Mouse (Mus musculus) midbrain, embryonic 16.5 days (tissue): ENCODE data around the gene Coro2a. TPM values are rescaled to one million over a fixed set of nuclear protein-coding genes. Genes with fewer than 3 reads are reported as not detected.
"Not testable (repeated sequence)": the region's sequence is repeated elsewhere in the genome, so short reads cannot be mapped to it uniquely, and the experiment has no call there.

Source experiments
- ATAC-seq: fragments of 200-750 bp; cut with Nextera tagmentation; 2 replicates; pipeline ENCODE4 v1.8.0; 2017; ENCODE audit warnings: moderate TSS enrichment
- H3K27ac ChIP-seq: fragments of 300-500 bp; sonication (generic); 2 replicates; pipeline ENCODE4 v1.5.1; 2014; ENCODE audit warnings: mild to moderate bottlenecking, low read length, mixed read lengths
- H3K27me3 ChIP-seq: fragments of 300-500 bp; sonication (generic); 2 replicates; pipeline ENCODE4 v1.6.1; 2014; ENCODE audit warnings: low read depth, low read length, mixed read lengths; ENCODE audit not compliant: control insufficient read depth, insufficient read depth
- H3K36me3 ChIP-seq: fragments of 300-500 bp; sonication (generic); 2 replicates; pipeline ENCODE4 v1.6.1; 2014; ENCODE audit warnings: mild to moderate bottlenecking, low read length, moderate library complexity, mixed read lengths; ENCODE audit not compliant: control insufficient read depth, insufficient read depth
- H3K4me1 ChIP-seq: fragments of 300-500 bp; sonication (generic); 2 replicates; pipeline ENCODE4 v1.6.1; 2014; ENCODE audit warnings: mild to moderate bottlenecking, low read length, mixed read lengths; ENCODE audit not compliant: control insufficient read depth, insufficient read depth
- H3K4me2 ChIP-seq: fragments of 300-500 bp; sonication (generic); 2 replicates; pipeline ENCODE4 v1.6.1; 2014; ENCODE audit warnings: mild to moderate bottlenecking, low read length, mixed read lengths
- H3K4me3 ChIP-seq: fragments of 300-500 bp; sonication (generic); 2 replicates; pipeline ENCODE4 v1.5.1; 2014; ENCODE audit warnings: low read depth, mild to moderate bottlenecking, low read length, moderate library complexity, mixed read lengths
- H3K9ac ChIP-seq: fragments of 300-500 bp; sonication (generic); 2 replicates; pipeline ENCODE4 v1.6.1; 2014; ENCODE audit warnings: low read depth, low read length, mixed read lengths
- H3K9me3 ChIP-seq: fragments of 300-500 bp; sonication (generic); replicated peaks from 2 replicates; pipeline ENCODE4 v1.6.1; 2014; ENCODE audit warnings: mild to moderate bottlenecking, low read length, mixed read lengths; ENCODE audit not compliant: control insufficient read depth, poor library complexity, severe bottlenecking
- WGBS: fragments of 180-500 bp; shearing (Covaris S2); extraction: QIAGEN DNeasy Blood & Tissue Kit; methylation state at CpG from one replicate; pipeline ENCODE4 v1.1.7; 2014; 5-methylcytosine and 5-hydroxymethylcytosine counted together
- polyA plus RNA-seq: library from polyadenylated mRNA; unstranded; fragments of >200 nt; fragmentation: Nextera tagmentation; extraction: Ambion mirVana; gene quantifications from 2 replicates; pipeline ENCODE4 v1.2.1, GENCODE M21; 2015

Coro2a gene
- polyA plus RNA-seq, 1 experiment from 2014 or later: 8.2 TPM

DNA sequence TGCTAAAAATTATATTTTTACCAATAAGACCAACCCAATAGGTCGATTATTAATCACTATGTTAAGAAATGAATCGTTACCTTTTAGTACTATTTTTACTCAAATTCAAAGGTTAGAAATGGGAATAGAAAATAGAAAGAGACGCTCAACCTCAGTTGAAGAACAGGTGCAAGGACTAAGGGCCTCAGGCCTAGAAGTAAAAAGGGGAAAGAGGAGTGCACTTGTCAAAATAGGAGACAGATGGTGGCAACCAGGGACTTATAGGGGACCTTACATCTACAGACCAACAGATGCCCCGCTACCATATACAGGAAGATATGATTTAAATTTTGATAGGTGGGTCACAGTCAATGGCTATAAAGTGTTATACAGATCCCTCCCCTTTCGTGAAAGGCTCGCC is 17.9 kb downstream of the Coro2a start:
- WGBS: 100% methylated on average over 2 of the region's 6 CpGs
- not testable (repeated sequence) for H3K36me3 ChIP-seq

GRCm38 (mm10) chr4:46582024-46582423 is 20.0 kb downstream of the Coro2a start:
- H3K4me3 ChIP-seq, H3K4me2 ChIP-seq, H3K27ac ChIP-seq, ATAC-seq, H3K27me3 ChIP-seq, H3K9ac ChIP-seq, H3K36me3 ChIP-seq, H3K4me1 ChIP-seq: not testable (repeated sequence)
- peaks cover 11% of the 10 kb centered on the region; the same call in 1 of the 2 replicates for H3K9me3 ChIP-seq
- WGBS: 90% methylated on average over 9 of the region's 9 CpGs

More for the DNA sequence above, 17.9 kb downstream of the Coro2a start:
- not testable (repeated sequence) for H3K4me1 ChIP-seq, H3K27me3 ChIP-seq, H3K4me2 ChIP-seq, H3K4me3 ChIP-seq, H3K9ac ChIP-seq, H3K9me3 ChIP-seq, H3K27ac ChIP-seq, ATAC-seq

- H3K9ac ChIP-seq, H3K4me1 ChIP-seq, H3K36me3 ChIP-seq, H3K27ac ChIP-seq, H3K4me3 ChIP-seq, H3K4me2 ChIP-seq, ATAC-seq, H3K27me3 ChIP-seq: not testable (repeated sequence)
- peaks cover 11% of the 10 kb centered on the region; the same call in 1 of the 2 replicates for H3K9me3 ChIP-seq
- WGBS: 95% methylated on average over 22 of the region's 22 CpGs
These were observed 20.4 kb downstream of the Coro2a start for GRCm38 (mm10) chr4:46581577-46581976.

DNA sequence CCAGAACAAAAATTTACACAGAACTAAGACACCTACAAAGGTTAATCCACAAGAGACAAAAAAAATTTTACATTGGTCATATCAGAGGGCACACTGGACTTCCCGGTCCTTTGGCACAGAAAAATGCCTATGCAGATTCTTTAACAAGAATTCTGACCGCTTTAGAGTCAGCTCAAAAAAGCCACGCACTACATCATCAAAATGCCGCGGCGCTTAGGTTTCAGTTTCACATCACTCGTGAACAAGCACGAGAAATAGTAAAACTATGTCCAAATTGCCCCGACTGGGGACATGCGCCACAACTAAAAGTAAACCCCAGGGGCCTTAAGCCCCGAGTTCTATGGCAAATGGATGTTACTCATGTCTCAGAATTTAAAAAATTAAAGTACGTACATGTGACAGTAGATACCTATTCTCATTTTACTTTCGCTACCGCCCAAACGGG is 21.2 kb downstream of the Coro2a start:
- H3K4me3 ChIP-seq, H3K4me1 ChIP-seq, H3K9ac ChIP-seq, ATAC-seq, H3K36me3 ChIP-seq, H3K4me2 ChIP-seq, H3K27ac ChIP-seq, H3K27me3 ChIP-seq: not testable (repeated sequence)
- H3K9me3 ChIP-seq: peaks cover 11% of the 10 kb centered on the region; the same call in 1 of the 2 replicates
- WGBS: 90% methylated on average over 15 of the region's 15 CpGs

- not testable (repeated sequence) for H3K4me2 ChIP-seq, H3K27ac ChIP-seq, H3K27me3 ChIP-seq, ATAC-seq, H3K4me3 ChIP-seq, H3K4me1 ChIP-seq, H3K9ac ChIP-seq, H3K36me3 ChIP-seq
- peaks cover 14% of the 10 kb centered on the region; the same call in 1 of the 2 replicates for H3K9me3 ChIP-seq
- WGBS: 91% methylated on average over 8 of the region's 8 CpGs
These were observed 23.1 kb downstream of the Coro2a start for GRCm38 (mm10) chr4:46578796-46579346.

GRCm38 (mm10) chr4:46578228-46578627 is 23.8 kb downstream of the Coro2a start:
- Histone ChIP-seq H3K27ac (no peak overlapping the region), H3K4me3 (no peak overlapping the region), H3K9ac (no peak overlapping the region), H3K4me2 (no peak overlapping the region), H3K9me3 (peaks cover 14% of the 10 kb centered on the region; the same call in 1 of the 2 replicates), H3K36me3 (peaks cover 10% of the 10 kb centered on the region; the same call in 1 of the 2 replicates), H3K27me3 (no peaks in the 10 kb centered on the region), H3K4me1 (no peaks in the 10 kb centered on the region)
- WGBS: 67% methylated on average over 1 of the region's 1 CpGs
- ATAC-seq: no peak

DNA sequence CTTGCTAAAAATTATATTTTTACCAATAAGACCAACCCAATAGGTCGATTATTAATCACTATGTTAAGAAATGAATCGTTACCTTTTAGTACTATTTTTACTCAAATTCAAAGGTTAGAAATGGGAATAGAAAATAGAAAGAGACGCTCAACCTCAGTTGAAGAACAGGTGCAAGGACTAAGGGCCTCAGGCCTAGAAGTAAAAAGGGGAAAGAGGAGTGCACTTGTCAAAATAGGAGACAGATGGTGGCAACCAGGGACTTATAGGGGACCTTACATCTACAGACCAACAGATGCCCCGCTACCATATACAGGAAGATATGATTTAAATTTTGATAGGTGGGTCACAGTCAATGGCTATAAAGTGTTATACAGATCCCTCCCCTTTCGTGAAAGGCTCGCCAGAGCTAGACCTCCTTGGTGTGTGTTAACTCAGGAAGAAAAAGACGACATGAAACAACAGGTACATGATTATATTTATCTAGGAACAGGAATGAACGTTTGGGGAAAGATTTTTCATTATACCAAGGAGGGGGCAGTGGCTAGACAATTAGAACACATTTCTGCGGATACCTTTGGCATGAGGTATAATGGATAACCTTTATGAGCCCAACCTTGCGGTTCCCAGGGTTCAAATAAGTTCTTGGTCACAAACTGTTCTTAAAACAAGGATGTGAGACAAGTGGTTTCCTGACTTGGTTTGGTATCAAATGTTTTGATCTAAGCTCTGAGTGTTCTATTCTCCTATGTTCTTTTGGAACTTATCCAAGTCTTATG is 26.3 kb downstream of the Coro2a start:
- not testable (repeated sequence) for ATAC-seq, H3K4me3 ChIP-seq, H3K27ac ChIP-seq, H3K27me3 ChIP-seq, H3K4me2 ChIP-seq, H3K4me1 ChIP-seq, H3K9ac ChIP-seq
- WGBS: 92% methylated on average over 6 of the region's 10 CpGs
- peaks cover 10% of the 10 kb centered on the region; the same call in 1 of the 2 replicates for H3K36me3 ChIP-seq
- H3K9me3 ChIP-seq: peaks cover 12% of the 10 kb centered on the region; the same call in 1 of the 2 replicates

DNA sequence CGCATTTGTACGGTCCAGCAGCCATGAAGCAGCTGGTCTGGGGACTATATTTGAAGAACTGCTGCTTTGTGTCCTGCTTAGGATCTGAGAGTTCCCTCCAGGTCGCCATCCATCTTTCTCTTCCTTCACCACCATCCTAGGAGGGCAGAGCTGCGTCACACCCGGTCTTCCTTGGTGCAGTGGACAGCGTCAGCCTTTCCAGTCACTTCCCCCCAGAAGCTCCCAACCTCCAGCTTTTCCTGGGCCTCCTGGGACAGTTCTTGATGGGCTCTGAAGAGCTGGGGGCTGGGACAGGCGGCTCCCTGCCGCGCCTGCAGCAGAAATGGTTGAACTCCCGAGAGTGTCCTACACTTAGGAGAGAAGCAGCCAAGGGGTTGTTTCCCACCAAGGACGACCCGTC is 27.2 kb downstream of the Coro2a start:
- 92% methylated on average over 10 of the region's 12 CpGs for WGBS
- no peaks in the 10 kb centered on the region for H3K27me3 ChIP-seq
- no peaks in the 10 kb centered on the region for H3K4me1 ChIP-seq
- peaks cover 10% of the 10 kb centered on the region; the same call in 1 of the 2 replicates for H3K36me3 ChIP-seq
- no peak overlapping the region for H3K4me3 ChIP-seq
- ATAC-seq: no peak
- H3K4me2 ChIP-seq: no peak overlapping the region
- no peak overlapping the region for H3K9ac ChIP-seq
- peaks cover 12% of the 10 kb centered on the region; the same call in 1 of the 2 replicates for H3K9me3 ChIP-seq
- no peak overlapping the region for H3K27ac ChIP-seq
